Mouse (Mus musculus) CD4-positive, CD25-positive, alpha-beta regulatory T cell, adult 4 months (primary cell): Measurements from ENCODE around the gene Tmbim7. TPM values are rescaled to one million over a fixed set of nuclear protein-coding genes. Genes with fewer than 3 reads are reported as not detected.

ENCODE experiments used
- ATAC-seq: one replicate; pipeline ENCODE4 v1.8.0; 2017
- polyA plus RNA-seq, 2 experiments: library from polyadenylated mRNA; unstranded; fragments of 100-300 nt; shearing (Covaris generic); gene quantifications; one replicate each; pipeline ENCODE4 v1.2.1; 2017

The Tmbim7 gene
- polyA plus RNA-seq, 2 experiments from 2014 or later = not detected

GRCm38 (mm10) chr5:3666585-3666984, 15.6 kb downstream of the Tmbim7 start:
- ATAC-seq = peak; percentile 72

GRCm38 (mm10) chr5:3669938-3670554, 19.1 kb downstream of the Tmbim7 start:
- peak; percentile 69 for ATAC-seq

- no peak for ATAC-seq
Measured at GRCm38 (mm10) chr5:3688298-3688697, 37.3 kb downstream of the Tmbim7 start.

GRCm38 (mm10) chr5:3691283-3691682, 40.3 kb downstream of the Tmbim7 start:
- no peak for ATAC-seq

- ATAC-seq = no peak
Measured at GRCm38 (mm10) chr5:3692956-3693355, 42.0 kb downstream of the Tmbim7 start.

GRCm38 (mm10) chr5:3695191-3695590, 44.2 kb downstream of the Tmbim7 start:
- ATAC-seq = no peak

GRCm38 (mm10) chr5:3696031-3696430, 45.0 kb downstream of the Tmbim7 start:
- no peak for ATAC-seq

- no peak for ATAC-seq
Measured at GRCm38 (mm10) chr5:3700025-3700424, 49.0 kb downstream of the Tmbim7 start.

GRCm38 (mm10) chr5:3702180-3702579, 51.2 kb downstream of the Tmbim7 start:
- no peak for ATAC-seq

GRCm38 (mm10) chr5:3715800-3716199, 64.8 kb downstream of the Tmbim7 start:
- ATAC-seq = no peak

GRCm38 (mm10) chr5:3719371-3719770, 68.4 kb downstream of the Tmbim7 start:
- ATAC-seq = no peak

- no peak for ATAC-seq
Measured at GRCm38 (mm10) chr5:3722873-3723272, 71.9 kb downstream of the Tmbim7 start.

GRCm38 (mm10) chr5:3723415-3723814, 72.4 kb downstream of the Tmbim7 start:
- no peak for ATAC-seq

- no peak for ATAC-seq
Measured at GRCm38 (mm10) chr5:3725491-3725890, 74.5 kb downstream of the Tmbim7 start.

- ATAC-seq = no peak
Measured at GRCm38 (mm10) chr5:3728820-3729219, 77.8 kb downstream of the Tmbim7 start.

Other genes starting within 250 kb of the Tmbim7 start
- gene Fam133b, start 107.3 kb upstream of the Tmbim7 start, polyA plus RNA-seq = 10 to 100 TPM; 44.0 to 54.2 TPM
- 10 to 100 TPM; 10.3 to 11.7 TPM for gene 1700109H08Rik, start 79.6 kb upstream of the Tmbim7 start, polyA plus RNA-seq
- gene Pex1, start 55.1 kb upstream of the Tmbim7 start, polyA plus RNA-seq = 10 to 100 TPM; 14.0 to 18.5 TPM
- 10 to 100 TPM; 30.7 to 36.4 TPM for gene Rbm48, start 54.6 kb upstream of the Tmbim7 start, polyA plus RNA-seq
- 10 to 100 TPM; 30.8 to 35.2 TPM for gene Gatad1, start 6.0 kb downstream of the Tmbim7 start, polyA plus RNA-seq
- gene Ankib1, start 151.7 kb downstream of the Tmbim7 start, polyA plus RNA-seq = 10 to 100 TPM; 13.7 to 17.5 TPM
- 100 to 1,000 TPM; 118 to 129 TPM for gene Krit1, start 152.0 kb downstream of the Tmbim7 start, polyA plus RNA-seq
- gene Lrrd1, start 194.0 kb downstream of the Tmbim7 start, polyA plus RNA-seq = under 1 TPM in 1 of 2 experiments, not detected in 1; 0.28 TPM
- 10 to 100 TPM; 35.8 to 44.4 TPM for gene Mterf1a, start 242.8 kb downstream of the Tmbim7 start, polyA plus RNA-seq